Mouse (Mus musculus) liver, postnatal 0 days (tissue): ENCODE measurements at regions not wholly inside any gene's neighbourhood (a gene's known extent, or its start where the extent isn't known, plus 50 kb on each side); places are given as distances from the start of the nearest gene placed in this dataset.

Experiments
- CTCF ChIP-seq: sonication (generic); IDR thresholded peaks from 2 replicates; pipeline ENCODE4 v1.5.1; 2016; ENCODE audit warnings: antibody characterized with exemption, low read depth
- EP300 ChIP-seq: IDR thresholded peaks from 2 replicates; pipeline ENCODE4 v1.6.1; 2016; ENCODE audit warnings: antibody characterized with exemption, low read depth, mild to moderate bottlenecking

- TF ChIP-seq CTCF (no peak), EP300 (no peak)
Measured at GRCm38 (mm10) chr13:55898257-55898950, 62.4 kb upstream of the Pitx1 start.
